20 mouse cellular contexts compared by ENCODE assay signal in genomic region chr12:21424683-21425082, GRCm38 (mm10). TPM values are rescaled to one million over a fixed set of nuclear protein-coding genes. Genes with fewer than 3 reads are reported as not detected.
DNase-seq lines count a peak whose midpoint lies in the region; ATAC-seq and TF ChIP-seq lines count a peak whose summit lies in the region.
"Had no signal": no experiment of that assay in that cellular context is flagged by ENCODE, and none has a peak within 500 bp of the region (broad histone marks: within the 10 kb centered on the region; RNA-seq: fewer than 3 reads in every experiment).

No protein-coding gene starts in this region.

- no peak overlapping the region for H3K27ac ChIP-seq in forebrain, embryonic 12.5 days
- H3K27ac ChIP-seq in forebrain, embryonic 10.5 days: no peak overlapping the region
- no peak overlapping the region for H3K27ac ChIP-seq in kidney, postnatal 0 days
- H3K27ac ChIP-seq: embryonic facial prominence, embryonic 12.5 days; limb, embryonic 12.5 days; midbrain, embryonic 10.5 days had no signal

- no peak overlapping the region for H3K9ac ChIP-seq in forebrain, embryonic 12.5 days
- H3K9ac ChIP-seq in kidney, postnatal 0 days (ENCODE audit: low read depth, low read length): no peak overlapping the region
- H3K9ac ChIP-seq: embryonic facial prominence, embryonic 12.5 days; limb, embryonic 12.5 days; lung, embryonic 14.5 days had no signal

- no peak overlapping the region for H3K4me2 ChIP-seq in forebrain, embryonic 12.5 days
- H3K4me2 ChIP-seq in kidney, postnatal 0 days (ENCODE audit: low read length): no peak overlapping the region
- H3K4me2 ChIP-seq: embryonic facial prominence, embryonic 12.5 days; limb, embryonic 12.5 days; lung, embryonic 14.5 days had no signal

- ATAC-seq in forebrain, embryonic 12.5 days (ENCODE audit: low FRiP score): peak; percentile 21; the same call in 1 of the 2 replicates
- no peak for ATAC-seq in kidney, postnatal 0 days (replicated peaks; ENCODE audit: low FRiP score, low read depth)
- ATAC-seq: forebrain, embryonic 14.5 days had no signal

- H3K9me3 ChIP-seq in forebrain, embryonic 12.5 days: no peaks in the 10 kb centered on the region
- H3K9me3 ChIP-seq in forebrain, embryonic 10.5 days: no peaks in the 10 kb centered on the region
- H3K9me3 ChIP-seq in kidney, postnatal 0 days (replicated peaks; ENCODE audit: low read length): no peaks in the 10 kb centered on the region
- H3K9me3 ChIP-seq: embryonic facial prominence, embryonic 12.5 days; limb, embryonic 12.5 days; midbrain, embryonic 10.5 days had no signal

- 11% methylated on average over 7 of the region's 7 CpGs for WGBS in forebrain, embryonic 12.5 days
- WGBS in forebrain, embryonic 10.5 days: 23% methylated on average over 7 of the region's 7 CpGs
- 32% methylated on average over 7 of the region's 7 CpGs for WGBS in kidney, postnatal 0 days

- H3K36me3 ChIP-seq in forebrain, embryonic 12.5 days (replicated peaks): no peaks in the 10 kb centered on the region
- no peaks in the 10 kb centered on the region for H3K36me3 ChIP-seq in forebrain, embryonic 10.5 days (replicated peaks)
- no peaks in the 10 kb centered on the region for H3K36me3 ChIP-seq in kidney, postnatal 0 days (ENCODE audit: insufficient read depth, low read length)
- H3K36me3 ChIP-seq: embryonic facial prominence, embryonic 12.5 days; limb, embryonic 12.5 days; midbrain, embryonic 10.5 days had no signal

- H3K4me3 ChIP-seq in forebrain, embryonic 12.5 days (replicated peaks): no peak overlapping the region
- no peak overlapping the region for H3K4me3 ChIP-seq in forebrain, embryonic 10.5 days
- no peak overlapping the region for H3K4me3 ChIP-seq in kidney, postnatal 0 days (replicated peaks; ENCODE audit: low read depth, low read length)
- H3K4me3 ChIP-seq: embryonic facial prominence, embryonic 12.5 days; limb, embryonic 12.5 days; midbrain, embryonic 10.5 days had no signal

- peaks cover 21% of the 10 kb centered on the region for H3K4me1 ChIP-seq in forebrain, embryonic 12.5 days
- peaks cover 24% of the 10 kb centered on the region for H3K4me1 ChIP-seq in forebrain, embryonic 10.5 days
- peaks cover 9% of the 10 kb centered on the region for H3K4me1 ChIP-seq in kidney, postnatal 0 days (replicated peaks; ENCODE audit: insufficient read depth, low read length)
- H3K4me1 ChIP-seq: limb, embryonic 12.5 days had no signal

- H3K27me3 ChIP-seq in forebrain, embryonic 12.5 days: no peaks in the 10 kb centered on the region
- no peaks in the 10 kb centered on the region for H3K27me3 ChIP-seq in forebrain, embryonic 10.5 days (ENCODE audit: poor library complexity, severe bottlenecking)
- no peaks in the 10 kb centered on the region for H3K27me3 ChIP-seq in kidney, postnatal 0 days (ENCODE audit: insufficient read depth, low read length)
- H3K27me3 ChIP-seq: embryonic facial prominence, embryonic 12.5 days; limb, embryonic 12.5 days had no signal

- TF ChIP-seq CTCF in kidney, postnatal 0 days (IDR thresholded peaks at IDR 0.05; ENCODE audit: low read depth): no peak

- no peak for DNase-seq in forebrain, embryonic 10.5 days (ENCODE audit: extremely low spot score, low spot score)
- DNase-seq in kidney, postnatal 0 days (ENCODE audit: low spot score): peak; percentile 33
- DNase-seq in kidney, adult 8-10 months: no peak
- DNase-seq in right cerebral cortex, adult 18-20 months: peak; percentile 44
- no peak for DNase-seq in right cerebral cortex, postnatal 4 days
- DNase-seq in retina, embryonic 14.5 days (ENCODE audit: low spot score): peak; percentile 79
- DNase-seq in gastrocnemius, postnatal 4 days (ENCODE audit: low spot score in 2 of 2): no peak
- DNase-seq: adrenal gland, adult 2 months; B cell, adult 2 months; gastrocnemius, postnatal 14 days; heart, postnatal 14 days; kidney, adult 9 months; lung, embryonic 14.5 days; right cerebral cortex, postnatal 14 days; thymus, postnatal 14 days had no signal

RNA-seq across cellular contexts. Expression of gene Ywhaq, which starts 7.2 kb away (rescaled TPM):
- 1,153 and 1,229 TPM in 2 replicates for polyA plus RNA-seq in forebrain, embryonic 12.5 days (2016; fragmentation: Nextera tagmentation; extraction: Ambion mirVana)
- polyA plus RNA-seq in forebrain, embryonic 10.5 days (2016; fragmentation: Nextera tagmentation; extraction: Ambion mirVana): 1,022 and 1,034 TPM in 2 replicates
- 621 and 692 TPM in 2 replicates for polyA plus RNA-seq in kidney, postnatal 0 days (2015; fragmentation: Nextera tagmentation; extraction: Ambion mirVana)
- 100 to 1,000 TPM; 146 to 156 TPM for total RNA-seq in gastrocnemius, postnatal 4 days (2021)

RNA-seq across cellular contexts. Expression of gene Adam17, which starts 51.3 kb away (rescaled TPM):
- 33.7 and 39.3 TPM in 2 replicates for polyA plus RNA-seq in forebrain, embryonic 12.5 days (2016; fragmentation: Nextera tagmentation; extraction: Ambion mirVana)
- polyA plus RNA-seq in forebrain, embryonic 10.5 days (2016; fragmentation: Nextera tagmentation; extraction: Ambion mirVana): 41.1 and 44.2 TPM in 2 replicates
- polyA plus RNA-seq in kidney, postnatal 0 days (2015; fragmentation: Nextera tagmentation; extraction: Ambion mirVana): 34.6 and 35.0 TPM in 2 replicates
- total RNA-seq in gastrocnemius, postnatal 4 days (2021): 10 to 100 TPM; 38.3 to 40.5 TPM

Comparison
In these comparisons a context has a peak if more than half of its experiments do, and no peak if none do; other contexts are left out.
1. DNase-seq: peak in kidney, postnatal 0 days (single experiment), right cerebral cortex, adult 18-20 months (single experiment) and retina, embryonic 14.5 days (single experiment); none in forebrain, embryonic 10.5 days (single experiment), kidney, adult 8-10 months (0 of 2), right cerebral cortex, postnatal 4 days (single experiment) and gastrocnemius, postnatal 4 days (0 of 2).